Mouse (Mus musculus) brain, adult 2 months (tissue): ENCODE measurements around the gene Egfl7.
A peak's percentile ranks its signal among the peaks of the same experiment; 100 is the strongest.

ENCODE experiments used
- DNase-seq: peaks from one replicate; pipeline ENCODE4 v3.0.0; 2011; ENCODE audit warnings: low read depth, low spot score

Egfl7 gene

GRCm38 (mm10) chr2:26611054-26611453, 31.2 kb downstream of the Egfl7 start:
- DNase-seq = no peak

- no peak for DNase-seq
Measured at GRCm38 (mm10) chr2:26611896-26612295, 32.1 kb downstream of the Egfl7 start.

GRCm38 (mm10) chr2:26614903-26615302, 35.1 kb downstream of the Egfl7 start:
- no peak for DNase-seq

- DNase-seq = no peak
Measured at GRCm38 (mm10) chr2:26615459-26616124, 35.8 kb downstream of the Egfl7 start.

- no peak for DNase-seq
Measured at GRCm38 (mm10) chr2:26617331-26617730, 37.5 kb downstream of the Egfl7 start.

GRCm38 (mm10) chr2:26617928-26618327, 38.1 kb downstream of the Egfl7 start:
- DNase-seq = no peak

- peak; percentile 42 for DNase-seq
Measured at GRCm38 (mm10) chr2:26621246-26621645, 41.4 kb downstream of the Egfl7 start.

GRCm38 (mm10) chr2:26622984-26623383, 43.2 kb downstream of the Egfl7 start:
- DNase-seq = no peak

- DNase-seq = no peak
Measured at GRCm38 (mm10) chr2:26625419-26625818, 45.6 kb downstream of the Egfl7 start.

- no peak for DNase-seq
Measured at GRCm38 (mm10) chr2:26626081-26626480, 46.3 kb downstream of the Egfl7 start.

GRCm38 (mm10) chr2:26627921-26628739, 48.3 kb downstream of the Egfl7 start, which contains the start of gene Fam69b:
TSS of gene Fam69b (plus strand) at chr2:26628457.
- DNase-seq = peak; percentile 96

- DNase-seq = peak; percentile 43
Measured at GRCm38 (mm10) chr2:26628792-26629437, 49.1 kb downstream of the Egfl7 start.

- no peak for DNase-seq
Measured at GRCm38 (mm10) chr2:26632541-26633395, 53.0 kb downstream of the Egfl7 start.

GRCm38 (mm10) chr2:26633953-26634530, 54.2 kb downstream of the Egfl7 start:
- no peak for DNase-seq

- no peak for DNase-seq
Measured at GRCm38 (mm10) chr2:26634629-26635488, 55.0 kb downstream of the Egfl7 start.

GRCm38 (mm10) chr2:26635489-26636324, 55.9 kb downstream of the Egfl7 start:
- no peak for DNase-seq

- no peak for DNase-seq
Measured at GRCm38 (mm10) chr2:26636325-26636635, 56.5 kb downstream of the Egfl7 start.

- DNase-seq = no peak
Measured at GRCm38 (mm10) chr2:26637316-26637932, 57.6 kb downstream of the Egfl7 start.

- DNase-seq = no peak
Measured at GRCm38 (mm10) chr2:26638039-26638438, 58.2 kb downstream of the Egfl7 start.
